Mouse (Mus musculus) liver, postnatal 0 days (tissue): ENCODE measurements around the gene Cnpy3.

Experiments used
- CTCF ChIP-seq: sonication (generic); IDR thresholded peaks from 2 replicates; pipeline ENCODE4 v1.5.1; 2016; ENCODE audit warnings: antibody characterized with exemption, low read depth
- EP300 ChIP-seq: IDR thresholded peaks from 2 replicates; pipeline ENCODE4 v1.6.1; 2016; ENCODE audit warnings: antibody characterized with exemption, low read depth, mild to moderate bottlenecking

- TF ChIP-seq CTCF (no peak), EP300 (no peak)
Measured at GRCm38 (mm10) chr17:46776087-46776486, 24.1 kb upstream of the Cnpy3 start.
